Mouse (Mus musculus): ENCODE results near the gene Cbfa2t2. TPM values are rescaled to one million over a fixed set of nuclear protein-coding genes. Genes with fewer than 3 reads are reported as not detected.

Gene Cbfa2t2
- polyA plus RNA-seq, 1 experiment from 2014 or later: 47.4 TPM

DNA sequence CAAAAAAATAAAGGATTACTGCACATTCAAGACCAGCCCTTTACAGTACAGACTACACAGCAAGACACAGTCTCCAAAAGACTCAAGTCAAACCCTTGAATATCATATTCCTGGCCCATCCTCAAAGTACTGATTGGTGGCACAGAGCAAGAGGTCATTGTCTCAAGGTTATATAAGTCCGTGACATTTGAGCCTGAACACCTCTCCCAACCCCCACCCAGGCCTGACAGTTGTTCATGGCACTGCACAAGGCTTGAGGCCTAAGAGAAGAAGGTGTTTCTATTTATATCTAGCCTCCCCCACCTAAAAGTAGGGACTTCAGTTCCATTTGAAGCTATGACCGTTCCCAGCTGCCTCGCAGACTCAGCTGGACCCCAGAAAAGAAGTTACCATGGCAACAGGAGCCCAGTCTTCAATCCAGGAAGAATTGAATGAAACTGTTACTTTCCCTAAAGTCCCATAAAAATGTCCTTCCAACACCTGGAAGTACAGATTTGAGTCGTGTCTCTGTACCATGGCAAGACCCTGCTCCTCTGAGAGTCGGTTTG is 30.8 kb upstream of the Cbfa2t2 start:
- no peaks in the 10 kb centered on the region for H3K9me3 ChIP-seq (replicated peaks; ENCODE audit: control insufficient read depth, low read length)
- 64% methylated on average over 5 of the region's 5 CpGs for WGBS
- ATAC-seq (replicated peaks; ENCODE audit: insufficient number of reproducible peaks, low FRiP score, low TSS enrichment, low read depth): no peak
- no peak overlapping the region for H3K4me2 ChIP-seq (ENCODE audit: low read depth, low read length)
- 0 out of 2 replicates have a peak, but pooled peaks cover 2% of the 10 kb centered on the region for H3K27me3 ChIP-seq (ENCODE audit: control insufficient read depth, insufficient read depth, low read length)
- no peak overlapping the region for H3K4me3 ChIP-seq (ENCODE audit: low read depth, low read length)
- no peaks in the 10 kb centered on the region for H3K4me1 ChIP-seq (ENCODE audit: control insufficient read depth, insufficient read depth, low read length)
- no peak for DNase-seq (ENCODE audit: low spot score)
- H3K36me3 ChIP-seq (replicated peaks; ENCODE audit: control insufficient read depth, insufficient read depth, low read depth, low read length): no peaks in the 10 kb centered on the region
- no peak overlapping the region for H3K9ac ChIP-seq (replicated peaks; ENCODE audit: low read length)
- no peak overlapping the region for H3K27ac ChIP-seq (replicated peaks; ENCODE audit: low read depth, low read length)

DNA sequence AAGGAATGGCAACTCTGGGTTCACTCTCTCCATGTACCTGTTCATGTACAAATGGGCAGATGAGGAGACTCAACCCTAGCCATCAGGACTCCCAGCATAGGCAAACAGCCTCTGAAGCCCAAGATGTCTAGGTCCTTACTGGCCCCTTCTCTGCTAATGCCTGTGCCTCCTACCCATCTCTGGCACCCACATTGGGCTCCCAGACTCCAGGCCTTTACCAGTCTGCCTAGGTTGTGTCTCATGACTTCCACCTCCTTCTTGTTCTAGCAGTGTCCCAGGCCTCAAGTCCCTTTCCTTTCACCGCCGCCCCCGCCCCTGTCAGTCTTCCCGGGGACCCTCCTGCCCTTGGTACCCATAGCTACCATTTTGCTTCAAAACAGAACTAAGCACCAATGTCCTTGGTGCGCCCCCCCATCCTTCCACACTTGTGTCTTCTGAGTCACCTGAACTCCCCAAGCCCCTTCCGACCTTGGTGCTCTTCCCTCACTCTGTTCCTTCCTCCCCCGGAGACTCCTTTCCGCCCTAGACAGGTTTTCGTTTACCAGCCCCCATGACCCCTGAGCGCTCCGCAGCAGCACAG is 29.1 kb upstream of the Cbfa2t2 start:
- peak overlapping the region; percentile 54 for H3K4me3 ChIP-seq (ENCODE audit: low read depth, low read length)
- H3K4me2 ChIP-seq (ENCODE audit: low read depth, low read length): peak overlapping the region; percentile 87
- no peak for DNase-seq (ENCODE audit: low spot score)
- 27% methylated on average over 11 of the region's 11 CpGs for WGBS
- no peaks in the 10 kb centered on the region for H3K36me3 ChIP-seq (replicated peaks; ENCODE audit: control insufficient read depth, insufficient read depth, low read depth, low read length)
- 0 out of 2 replicates have a peak, but pooled peaks cover 2% of the 10 kb centered on the region for H3K27me3 ChIP-seq (ENCODE audit: control insufficient read depth, insufficient read depth, low read length)
- H3K9me3 ChIP-seq (replicated peaks; ENCODE audit: control insufficient read depth, low read length): no peaks in the 10 kb centered on the region
- peak; percentile 2; the same call in 1 of the 2 replicates for ATAC-seq (replicated peaks; ENCODE audit: insufficient number of reproducible peaks, low FRiP score, low TSS enrichment, low read depth)
- peak overlapping the region; percentile 63 for H3K9ac ChIP-seq (replicated peaks; ENCODE audit: low read length)
- H3K27ac ChIP-seq (replicated peaks; ENCODE audit: low read depth, low read length): no peak overlapping the region
- H3K4me1 ChIP-seq (ENCODE audit: control insufficient read depth, insufficient read depth, low read length): no peaks in the 10 kb centered on the region

DNA sequence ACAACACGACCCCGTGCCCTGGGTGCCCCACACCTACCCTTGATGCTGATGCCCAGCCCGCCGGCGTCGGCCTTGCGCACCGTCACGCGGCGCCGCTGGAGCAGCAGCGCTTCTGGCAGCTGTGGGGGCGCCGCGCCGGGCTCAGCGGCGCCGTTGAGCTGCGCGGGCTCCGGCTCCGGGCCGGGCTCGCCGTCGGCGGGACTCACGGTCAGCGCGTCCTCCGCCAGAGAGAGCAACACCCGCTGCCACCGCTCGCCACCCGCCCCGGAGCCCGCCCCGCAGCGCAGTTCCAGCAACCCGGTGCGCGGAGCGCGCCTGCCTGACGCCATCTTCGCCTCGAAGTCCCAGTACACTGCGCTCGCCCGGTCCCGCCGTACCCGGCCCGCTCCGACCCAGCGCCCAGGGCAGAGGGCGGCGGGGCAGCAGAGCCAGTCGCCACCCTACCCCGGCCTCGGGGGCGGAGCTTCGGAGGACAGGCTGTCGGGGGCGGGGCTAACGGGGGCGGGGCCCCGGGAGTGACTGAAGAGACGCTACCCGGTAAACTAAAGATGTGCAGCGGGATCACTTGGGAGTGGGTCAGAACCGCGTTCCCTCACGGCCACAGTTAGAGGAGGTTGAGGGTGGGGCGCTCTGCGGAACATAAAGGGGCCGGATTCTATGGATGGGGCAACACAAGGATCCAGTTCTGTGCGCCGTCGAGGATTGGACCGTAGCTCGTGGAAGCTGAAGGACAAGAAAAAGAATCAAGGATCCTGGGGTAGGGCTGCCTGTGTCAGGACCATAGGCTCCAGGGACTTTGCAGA is 28.4 kb upstream of the Cbfa2t2 start, which contains the start of gene Snta1:
Gene Snta1, minus strand, starts transcription at position 457 of the 803 bp plus-strand sequence.
- Histone ChIP-seq H3K4me2 (ENCODE audit: low read depth, low read length) (peak within 1 kb of the TSS; percentile 87), H3K27ac (replicated peaks; ENCODE audit: low read depth, low read length) (no peak within 1 kb of the TSS), H3K9ac (replicated peaks; ENCODE audit: low read length) (peak within 1 kb of the TSS; percentile 63), H3K27me3 (ENCODE audit: control insufficient read depth, insufficient read depth, low read length) (0 out of 2 replicates have a peak, but pooled peaks cover 2% of the 10 kb centered on the region), H3K4me1 (ENCODE audit: control insufficient read depth, insufficient read depth, low read length) (no peaks in the 10 kb centered on the region), H3K36me3 (replicated peaks; ENCODE audit: control insufficient read depth, insufficient read depth, low read depth, low read length) (no peaks in the 10 kb centered on the region), H3K4me3 (ENCODE audit: low read depth, low read length) (peak within 1 kb of the TSS; percentile 54), H3K9me3 (replicated peaks; ENCODE audit: control insufficient read depth, low read length) (no peaks in the 10 kb centered on the region)
- 2% methylated on average over 68 of the region's 84 CpGs for WGBS
- DNase-seq (ENCODE audit: low spot score) (peak; percentile 80), ATAC-seq (replicated peaks; ENCODE audit: insufficient number of reproducible peaks, low FRiP score, low TSS enrichment, low read depth) (peak; percentile 76)

DNA sequence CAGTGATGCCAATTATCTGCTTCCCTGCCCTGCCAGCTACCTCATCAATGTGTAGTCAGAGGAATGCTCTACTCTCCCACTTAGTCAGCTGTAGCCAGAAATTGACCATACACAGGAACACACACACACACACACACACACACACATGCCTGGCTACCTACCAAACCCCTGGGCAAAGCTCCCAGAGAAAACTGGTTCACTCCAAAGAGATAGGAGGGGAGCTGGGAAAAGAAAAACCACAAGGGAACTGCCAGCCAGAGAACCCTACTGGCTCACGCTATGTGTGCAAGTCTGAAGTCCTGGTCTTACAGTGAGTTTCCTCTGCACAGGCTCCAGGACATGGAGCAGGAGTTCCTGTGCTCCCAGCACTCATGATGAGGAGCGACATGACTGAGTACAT is 25.9 kb upstream of the Cbfa2t2 start:
- 53% methylated on average over 2 of the region's 2 CpGs for WGBS
- H3K9ac ChIP-seq (replicated peaks; ENCODE audit: low read length): no peak overlapping the region
- H3K36me3 ChIP-seq (replicated peaks; ENCODE audit: control insufficient read depth, insufficient read depth, low read depth, low read length): no peaks in the 10 kb centered on the region
- no peak for DNase-seq (ENCODE audit: low spot score)
- H3K27ac ChIP-seq (replicated peaks; ENCODE audit: low read depth, low read length): no peak overlapping the region
- 0 out of 2 replicates have a peak, but pooled peaks cover 2% of the 10 kb centered on the region for H3K27me3 ChIP-seq (ENCODE audit: control insufficient read depth, insufficient read depth, low read length)
- no peak for ATAC-seq (replicated peaks; ENCODE audit: insufficient number of reproducible peaks, low FRiP score, low TSS enrichment, low read depth)
- no peaks in the 10 kb centered on the region for H3K4me1 ChIP-seq (ENCODE audit: control insufficient read depth, insufficient read depth, low read length)
- H3K9me3 ChIP-seq (replicated peaks; ENCODE audit: control insufficient read depth, low read length): no peaks in the 10 kb centered on the region
- H3K4me2 ChIP-seq (ENCODE audit: low read depth, low read length): no peak overlapping the region
- H3K4me3 ChIP-seq (ENCODE audit: low read depth, low read length): no peak overlapping the region

DNA sequence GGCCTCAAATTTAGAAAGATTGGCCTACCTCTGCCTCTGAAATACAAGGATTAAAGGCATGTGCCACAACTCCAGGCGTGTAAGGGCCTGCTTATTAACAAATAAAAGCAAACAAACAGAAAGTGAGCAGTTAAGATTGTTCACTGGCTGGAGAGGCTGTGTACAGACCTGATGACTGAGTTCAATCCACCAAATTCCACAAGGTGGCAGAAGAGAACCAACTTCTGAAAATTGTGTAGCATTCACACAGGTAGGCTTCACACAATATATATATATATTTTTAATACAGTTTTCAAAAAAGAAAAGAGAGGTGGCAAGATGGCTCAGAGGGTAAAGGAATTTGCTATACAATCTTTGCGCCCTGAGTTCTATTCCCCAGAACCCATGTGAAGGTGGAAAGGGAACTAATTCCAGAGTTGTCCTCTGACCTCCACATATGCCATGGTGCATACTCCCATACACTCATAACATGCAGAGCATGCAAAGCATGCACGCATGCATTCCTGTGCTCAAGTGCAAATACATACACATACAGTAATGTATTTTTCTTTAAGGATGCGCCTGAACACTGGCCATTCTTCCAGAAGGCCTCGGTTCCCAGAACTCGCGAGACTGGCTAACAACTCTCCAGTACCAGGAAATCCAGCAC is 24.1 kb upstream of the Cbfa2t2 start:
- Histone ChIP-seq H3K4me2 (ENCODE audit: low read depth, low read length) (no peak overlapping the region), H3K4me1 (ENCODE audit: control insufficient read depth, insufficient read depth, low read length) (no peaks in the 10 kb centered on the region), H3K36me3 (replicated peaks; ENCODE audit: control insufficient read depth, insufficient read depth, low read depth, low read length) (no peaks in the 10 kb centered on the region), H3K4me3 (ENCODE audit: low read depth, low read length) (no peak overlapping the region), H3K9ac (replicated peaks; ENCODE audit: low read length) (no peak overlapping the region), H3K27ac (replicated peaks; ENCODE audit: low read depth, low read length) (no peak overlapping the region), H3K27me3 (ENCODE audit: control insufficient read depth, insufficient read depth, low read length) (0 out of 2 replicates have a peak, but pooled peaks cover 1% of the 10 kb centered on the region), H3K9me3 (replicated peaks; ENCODE audit: control insufficient read depth, low read length) (no peaks in the 10 kb centered on the region)
- ATAC-seq (replicated peaks; ENCODE audit: insufficient number of reproducible peaks, low FRiP score, low TSS enrichment, low read depth) (no peak), DNase-seq (ENCODE audit: low spot score) (peak; percentile 79)
- 65% methylated on average over 7 of the region's 7 CpGs for WGBS

DNA sequence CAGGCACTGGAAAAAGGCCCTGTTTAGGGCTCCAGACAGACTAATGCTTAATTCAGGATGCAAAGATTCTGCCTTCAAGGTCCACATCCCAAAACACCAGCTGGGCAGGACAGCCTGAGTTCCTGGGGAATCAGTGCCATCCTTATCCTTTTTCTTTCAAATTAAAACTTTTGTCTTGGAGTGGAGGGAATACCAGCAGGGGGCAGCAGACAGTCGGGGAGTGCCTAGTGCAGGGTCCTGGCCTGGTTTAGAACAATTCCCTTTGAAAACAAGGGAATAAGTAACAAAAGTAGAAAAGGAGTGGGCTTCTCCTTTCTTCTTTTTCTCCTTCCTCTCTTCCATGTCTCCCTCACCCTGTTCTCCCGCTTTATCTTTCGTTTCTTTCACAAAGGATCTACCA is 19.2 kb upstream of the Cbfa2t2 start:
- ATAC-seq (replicated peaks; ENCODE audit: insufficient number of reproducible peaks, low FRiP score, low TSS enrichment, low read depth) (no peak), DNase-seq (ENCODE audit: low spot score) (peak; percentile 86)
- no peaks in the 10 kb centered on the region for H3K36me3 ChIP-seq (replicated peaks; ENCODE audit: control insufficient read depth, insufficient read depth, low read depth, low read length)
- 10% methylated on average over 3 of the region's 3 CpGs for WGBS
- no peaks in the 10 kb centered on the region for H3K9me3 ChIP-seq (replicated peaks; ENCODE audit: control insufficient read depth, low read length)
- no peaks in the 10 kb centered on the region for H3K4me1 ChIP-seq (ENCODE audit: control insufficient read depth, insufficient read depth, low read length)
- no peak overlapping the region for H3K9ac ChIP-seq (replicated peaks; ENCODE audit: low read length)
- H3K4me2 ChIP-seq (ENCODE audit: low read depth, low read length): no peak overlapping the region
- no peaks in the 10 kb centered on the region for H3K27me3 ChIP-seq (ENCODE audit: control insufficient read depth, insufficient read depth, low read length)
- H3K4me3 ChIP-seq (ENCODE audit: low read depth, low read length): no peak overlapping the region
- no peak overlapping the region for H3K27ac ChIP-seq (replicated peaks; ENCODE audit: low read depth, low read length)

DNA sequence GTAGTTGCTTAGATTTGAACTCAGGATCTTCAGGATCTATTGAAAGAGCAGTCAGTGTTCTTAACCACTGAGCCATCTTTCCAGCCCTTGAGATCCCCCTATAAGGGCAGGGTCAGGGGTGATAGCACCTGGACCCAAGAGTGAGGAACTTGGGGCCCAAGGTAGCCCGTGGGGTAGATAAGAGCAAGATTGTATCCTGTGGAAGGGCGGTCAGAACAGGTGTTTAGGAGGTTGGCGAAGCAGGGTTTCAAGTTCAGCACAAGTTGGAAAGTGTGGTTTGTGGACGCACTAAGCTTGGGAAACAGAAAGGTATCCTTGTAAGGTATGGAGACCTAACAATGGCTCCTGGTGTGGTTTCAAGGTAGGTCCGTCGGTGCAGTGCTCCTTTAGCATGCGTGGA is 18.3 kb upstream of the Cbfa2t2 start:
- DNase-seq (ENCODE audit: low spot score) (no peak), ATAC-seq (replicated peaks; ENCODE audit: insufficient number of reproducible peaks, low FRiP score, low TSS enrichment, low read depth) (no peak)
- no peak overlapping the region for H3K4me2 ChIP-seq (ENCODE audit: low read depth, low read length)
- no peaks in the 10 kb centered on the region for H3K9me3 ChIP-seq (replicated peaks; ENCODE audit: control insufficient read depth, low read length)
- H3K27me3 ChIP-seq (ENCODE audit: control insufficient read depth, insufficient read depth, low read length): no peaks in the 10 kb centered on the region
- no peak overlapping the region for H3K27ac ChIP-seq (replicated peaks; ENCODE audit: low read depth, low read length)
- no peaks in the 10 kb centered on the region for H3K36me3 ChIP-seq (replicated peaks; ENCODE audit: control insufficient read depth, insufficient read depth, low read depth, low read length)
- H3K9ac ChIP-seq (replicated peaks; ENCODE audit: low read length): no peak overlapping the region
- no peaks in the 10 kb centered on the region for H3K4me1 ChIP-seq (ENCODE audit: control insufficient read depth, insufficient read depth, low read length)
- H3K4me3 ChIP-seq (ENCODE audit: low read depth, low read length): no peak overlapping the region
- 87% methylated on average over 7 of the region's 7 CpGs for WGBS

Data from embryonic facial prominence, embryonic 11.5 days (tissue).